Mouse (Mus musculus) thymus, postnatal 25 days (tissue): ENCODE results near the gene Mbd3l2.
"Not testable (repeated sequence)": the region's sequence is repeated elsewhere in the genome, so short reads cannot be mapped to it uniquely, and the experiment has no call there.

Source experiments
- DNase-seq: peaks from one replicate; pipeline ENCODE4 v3.0.0; 2022

Gene Mbd3l2

DNA sequence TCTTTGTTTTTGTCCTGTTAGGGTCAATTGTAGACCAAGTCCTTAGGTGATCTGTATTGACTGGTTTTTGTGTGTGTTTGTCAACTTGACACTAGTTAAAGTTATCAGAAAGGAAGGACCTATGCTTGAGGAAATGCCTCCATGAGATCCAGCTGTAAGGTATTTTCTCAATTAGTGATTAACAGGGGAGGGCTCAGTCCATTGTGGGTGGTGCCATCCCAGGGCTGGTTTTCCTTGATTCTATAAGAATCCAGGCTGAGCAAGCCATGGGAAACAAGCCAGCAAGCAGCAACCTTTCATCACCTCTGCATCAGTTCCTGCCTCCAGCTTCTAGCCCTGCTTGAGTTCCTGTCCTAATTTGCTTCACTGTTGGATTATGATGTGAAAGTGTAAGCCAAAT lies at the start of gene Mbd3l2:
Mbd3l2 (plus strand) TSS at position 301 of the 400 bp plus-strand sequence.
- no peak for DNase-seq

DNA sequence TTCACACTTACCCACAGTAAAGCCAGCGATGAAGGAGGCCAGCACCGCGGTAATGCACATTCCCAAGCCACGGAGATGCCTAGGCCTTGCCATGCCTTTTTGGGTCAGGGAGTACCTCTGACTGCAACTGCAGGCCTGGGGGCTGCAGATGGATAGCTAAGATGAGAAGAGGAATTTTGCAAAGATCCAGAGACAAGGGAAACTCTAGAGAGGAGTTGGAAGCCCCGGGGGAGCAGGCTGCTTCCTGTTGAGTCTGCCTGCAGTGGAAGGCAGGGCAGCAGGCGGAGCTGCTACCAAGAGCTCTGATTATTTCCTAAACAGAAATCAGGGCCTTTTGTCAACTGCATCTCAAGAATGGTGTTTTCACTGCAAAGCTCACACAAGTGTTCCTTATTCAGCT lies 44.7 kb upstream of the Mbd3l2 start:
- no peak for DNase-seq

- no peak for DNase-seq
Observed at GRCm38 (mm10) chr9:18399629-18400028, 30.8 kb upstream of the Mbd3l2 start.

DNA sequence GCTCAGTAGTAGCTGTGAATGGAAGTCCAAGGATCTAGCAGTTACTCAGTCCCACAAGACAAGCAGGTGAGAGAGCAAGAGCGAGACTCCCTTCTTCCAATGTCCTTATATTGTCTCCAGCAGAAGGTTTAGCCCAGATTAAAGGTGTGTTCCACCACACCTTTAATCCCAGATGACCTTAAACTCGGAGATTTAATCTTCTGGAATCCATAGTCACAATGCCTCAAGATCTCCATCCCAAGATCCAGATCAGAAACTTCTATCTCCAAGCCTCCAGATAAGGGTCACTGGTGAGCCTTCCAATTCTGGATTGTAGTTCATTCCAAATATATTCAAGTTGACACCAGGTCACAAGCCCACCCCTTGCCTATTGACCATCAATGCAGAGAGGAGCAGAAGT lies 27.6 kb upstream of the Mbd3l2 start, which contains the start of gene Naalad2:
Naalad2 (minus strand) TSS at position 101 of the 400 bp plus-strand sequence.
- not testable (repeated sequence) for DNase-seq

DNA sequence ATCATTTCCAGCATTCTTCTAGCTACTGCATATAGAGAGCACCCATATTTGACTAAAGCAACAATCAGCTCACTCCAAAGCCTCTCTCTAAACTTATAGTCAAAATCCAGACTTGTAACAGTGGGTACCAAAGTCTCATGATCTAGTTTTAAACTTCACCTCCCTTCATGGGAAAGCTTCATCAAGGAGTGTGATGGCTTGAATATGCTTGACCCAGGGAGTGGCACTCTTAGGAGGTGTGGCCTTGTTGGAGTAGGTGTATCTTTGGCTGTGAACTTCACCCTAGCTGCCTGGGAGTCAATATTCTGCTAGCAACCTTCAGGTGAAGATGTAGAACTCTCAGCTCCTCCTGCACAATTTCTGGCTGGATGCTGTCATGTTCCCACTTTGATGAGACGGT lies 26.3 kb upstream of the Mbd3l2 start, which contains the start of gene Ubtfl1:
Ubtfl1 (plus strand) TSS at position 301 of the 400 bp plus-strand sequence.
- DNase-seq: no peak

DNA sequence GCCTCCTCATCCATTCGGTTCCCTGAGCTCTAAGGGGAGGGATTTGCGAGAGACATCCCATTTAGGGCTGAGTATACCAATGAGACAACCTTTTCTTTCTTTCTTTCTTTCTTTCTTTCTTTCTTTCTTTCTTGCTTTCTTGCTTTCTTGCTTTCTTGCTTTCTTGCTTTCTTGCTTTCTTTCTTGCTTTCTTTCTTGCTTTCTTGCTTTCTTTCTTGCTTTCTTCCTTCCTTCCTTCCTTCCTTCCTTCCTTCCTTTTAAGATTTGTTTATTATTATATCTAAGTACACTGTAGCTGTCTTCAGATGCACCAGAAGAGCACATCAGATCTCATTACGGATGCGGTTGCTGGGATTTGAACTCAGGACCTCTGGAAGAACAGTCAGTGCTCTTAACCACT lies 18.1 kb upstream of the Mbd3l2 start:
- DNase-seq: not testable (repeated sequence)

DNA sequence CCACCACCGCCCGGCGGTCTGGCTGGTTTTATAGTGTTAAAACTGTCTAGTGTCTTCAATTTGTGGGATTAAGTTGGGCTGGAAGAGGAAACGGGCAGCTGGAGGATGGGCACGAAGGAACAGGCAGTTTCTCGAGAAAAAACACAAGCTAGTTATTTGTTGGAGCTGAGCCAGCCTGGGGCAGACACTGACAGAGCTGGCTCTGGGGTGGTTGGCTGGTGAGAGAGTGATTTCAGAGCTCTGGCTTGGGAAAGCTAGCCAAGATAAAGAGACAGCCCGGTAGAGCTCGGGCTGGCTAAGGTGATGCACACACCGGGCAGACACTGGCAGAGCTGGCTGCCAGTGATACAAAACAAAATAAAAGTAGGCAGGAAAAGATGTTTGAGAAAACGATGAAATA lies 1.2 kb downstream of the Mbd3l2 start:
- no peak for DNase-seq

GRCm38 (mm10) chr9:18456520-18456919 lies 26.1 kb downstream of the Mbd3l2 start:
- DNase-seq: no peak

DNA sequence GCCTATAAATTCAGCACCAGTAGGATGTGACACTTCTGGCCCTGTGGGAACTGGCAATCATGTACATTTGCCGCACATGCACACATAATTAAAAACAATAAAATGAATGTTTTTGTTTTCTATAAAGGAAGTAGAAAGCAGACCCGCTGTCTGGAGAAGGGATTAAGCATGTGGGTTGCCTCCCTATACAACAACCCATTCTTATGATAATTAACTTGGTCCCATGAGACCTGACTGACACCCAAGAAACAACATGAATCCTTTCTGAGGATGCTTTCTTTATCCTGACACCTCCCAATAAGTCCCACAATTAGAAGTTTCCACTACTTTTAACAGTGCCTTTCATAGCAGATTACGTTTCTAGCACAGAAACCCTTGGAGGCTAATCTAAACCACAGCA lies 36.9 kb downstream of the Mbd3l2 start:
- DNase-seq: no peak

- no peak for DNase-seq
Observed at GRCm38 (mm10) chr9:18468005-18468404, 37.6 kb downstream of the Mbd3l2 start.

- DNase-seq: peak; percentile 80
Observed at GRCm38 (mm10) chr9:18473324-18474128, 43.1 kb downstream of the Mbd3l2 start.

DNA sequence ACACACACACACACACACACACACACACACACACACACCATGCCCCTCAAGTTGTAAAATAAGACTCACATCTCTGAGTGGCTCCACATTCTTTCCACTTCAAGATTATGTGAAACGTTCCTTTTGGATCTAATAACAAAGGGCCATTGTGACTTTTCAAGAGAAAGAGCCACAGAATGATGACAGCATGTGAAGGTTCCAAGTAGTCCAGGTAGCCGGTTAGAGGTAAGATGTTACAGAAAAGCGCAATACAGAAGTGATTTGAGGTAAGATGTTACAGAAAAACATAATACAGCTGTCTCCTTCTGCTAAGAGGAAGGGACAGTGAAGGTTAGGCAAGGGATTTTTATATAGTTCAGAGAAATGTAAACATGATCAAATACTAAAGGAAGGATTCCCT lies 47.7 kb downstream of the Mbd3l2 start, which contains the start of the genes Zfp558 and Mbd3l1:
Zfp558 (minus strand) TSS at position 101 of the 400 bp plus-strand sequence.
Mbd3l1 (plus strand) TSS at position 192 of the 400 bp plus-strand sequence.
- DNase-seq: no peak
